Mouse (Mus musculus) forebrain, embryonic 12.5 days (tissue): ENCODE results near the gene Agtr1a. TPM values are rescaled to one million over a fixed set of nuclear protein-coding genes. Genes with fewer than 3 reads are reported as not detected.

Source experiments
- ATAC-seq: fragments of 200-750 bp; cut with Nextera tagmentation; 2 replicates; pipeline ENCODE4 v1.8.0; 2017; ENCODE audit warnings: moderate TSS enrichment; ENCODE audit not compliant: low FRiP score
- H3K27ac ChIP-seq: fragments of 300-500 bp; sonication (generic); 2 replicates; pipeline ENCODE4 v1.5.1; 2016; ENCODE audit warnings: mild to moderate bottlenecking
- H3K27me3 ChIP-seq: fragments of 300-500 bp; sonication (generic); 2 replicates; pipeline ENCODE4 v1.6.1; 2016; ENCODE audit warnings: mild to moderate bottlenecking
- H3K36me3 ChIP-seq: fragments of 300-500 bp; sonication (generic); replicated peaks from 2 replicates; pipeline ENCODE4 v1.6.1; 2016; ENCODE audit warnings: mild to moderate bottlenecking
- H3K4me1 ChIP-seq: fragments of 300-500 bp; sonication (generic); 2 replicates; pipeline ENCODE4 v1.6.1; 2016
- H3K4me2 ChIP-seq: fragments of 300-500 bp; sonication (generic); 2 replicates; pipeline ENCODE4 v1.6.1; 2016; ENCODE audit warnings: mild to moderate bottlenecking, moderate library complexity
- H3K4me3 ChIP-seq: fragments of 300-500 bp; sonication (generic); replicated peaks from 2 replicates; pipeline ENCODE4 v1.5.1; 2016; ENCODE audit warnings: mild to moderate bottlenecking
- H3K9ac ChIP-seq: fragments of 300-500 bp; sonication (generic); 2 replicates; pipeline ENCODE4 v1.6.1; 2016; ENCODE audit warnings: mild to moderate bottlenecking
- H3K9me3 ChIP-seq: fragments of 300-500 bp; sonication (generic); 2 replicates; pipeline ENCODE4 v1.6.1; 2016
- WGBS: fragments of 180-500 bp; shearing (Covaris S2); methylation state at CpG from one replicate; pipeline ENCODE4 v1.1.7; 2016; 5-methylcytosine and 5-hydroxymethylcytosine counted together
- polyA plus RNA-seq: library from polyadenylated mRNA; unstranded; fragments of >200 nt; fragmentation: Nextera tagmentation; extraction: Ambion mirVana; gene quantifications from 2 replicates; pipeline ENCODE4 v1.2.1, GENCODE M21; 2016

The Agtr1a gene
- polyA plus RNA-seq, 1 experiment from 2014 or later: 1.4 TPM

DNA sequence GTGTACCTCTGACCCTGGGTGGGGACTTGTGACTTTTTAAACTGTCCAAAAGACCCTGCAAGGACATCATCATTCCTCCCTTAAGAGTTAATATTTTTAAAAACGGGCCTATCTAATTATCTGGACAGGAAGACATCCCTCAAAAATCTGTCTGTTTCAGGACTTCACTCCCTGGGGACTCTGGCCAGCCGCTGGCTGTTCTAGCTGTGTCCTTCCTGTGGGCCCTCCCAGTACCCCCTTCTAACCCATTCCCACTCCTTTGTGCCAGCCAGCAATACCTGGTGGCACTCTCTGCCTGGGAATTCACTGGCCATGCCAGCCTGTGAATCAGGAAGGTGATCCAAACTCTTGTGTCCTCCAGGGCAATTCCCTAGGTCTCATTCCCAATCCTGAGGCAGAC is 29.1 kb downstream of the Agtr1a start:
- Histone ChIP-seq H3K4me3 (no peak overlapping the region), H3K4me1 (no peaks in the 10 kb centered on the region), H3K9me3 (no peaks in the 10 kb centered on the region), H3K9ac (no peak overlapping the region), H3K27ac (no peak overlapping the region), H3K27me3 (no peaks in the 10 kb centered on the region), H3K4me2 (no peak overlapping the region), H3K36me3 (no peaks in the 10 kb centered on the region)
- ATAC-seq: no peak
- WGBS: 89% methylated on average over 2 of the region's 2 CpGs

DNA sequence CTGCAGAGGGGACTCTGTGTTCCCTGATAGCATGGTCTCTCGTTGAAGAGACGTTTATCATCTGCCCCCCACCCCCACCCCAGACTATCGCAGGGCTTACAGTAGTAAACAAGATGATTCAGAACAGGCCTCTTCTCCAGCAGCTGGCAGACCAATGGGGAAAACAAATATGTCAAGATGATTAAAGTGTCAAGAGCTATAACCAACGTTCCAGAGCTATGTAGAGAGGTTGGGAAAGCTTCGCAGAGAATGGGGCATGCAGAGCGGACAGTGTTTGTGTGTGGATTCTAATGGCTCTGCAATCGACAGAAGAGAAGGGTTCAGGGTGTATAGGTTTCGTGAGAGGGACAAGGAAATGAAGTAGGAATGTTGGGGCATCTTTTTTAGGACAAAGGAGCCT is 31.9 kb downstream of the Agtr1a start:
- H3K36me3 ChIP-seq: no peaks in the 10 kb centered on the region
- no peak overlapping the region for H3K4me2 ChIP-seq
- WGBS: 78% methylated on average over 8 of the region's 8 CpGs
- H3K9me3 ChIP-seq: no peaks in the 10 kb centered on the region
- H3K27ac ChIP-seq: no peak overlapping the region
- ATAC-seq: no peak
- H3K27me3 ChIP-seq: no peaks in the 10 kb centered on the region
- H3K4me1 ChIP-seq: no peaks in the 10 kb centered on the region
- no peak overlapping the region for H3K9ac ChIP-seq
- no peak overlapping the region for H3K4me3 ChIP-seq

DNA sequence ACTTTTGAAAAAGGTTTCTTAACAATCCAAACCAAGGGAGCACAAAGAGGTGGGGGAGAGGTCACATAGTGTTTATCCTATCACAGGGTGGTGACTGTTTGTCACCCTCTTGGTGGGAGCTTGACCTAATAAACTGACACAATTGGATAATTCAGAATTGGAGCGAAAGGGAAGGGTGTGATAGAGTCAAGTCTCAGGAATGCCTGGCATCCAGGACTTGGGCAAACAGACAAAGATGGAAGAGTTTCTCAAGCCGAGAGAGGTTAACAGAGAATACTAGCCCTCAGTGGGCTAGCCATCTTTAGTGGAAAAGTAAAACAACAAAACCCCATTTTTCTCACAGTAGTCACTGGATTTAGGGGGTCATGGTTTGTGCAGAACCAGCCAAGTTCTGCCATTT is 32.5 kb downstream of the Agtr1a start:
- no peak overlapping the region for H3K4me2 ChIP-seq
- no peak overlapping the region for H3K4me3 ChIP-seq
- H3K9ac ChIP-seq: no peak overlapping the region
- ATAC-seq: no peak
- H3K27ac ChIP-seq: no peak overlapping the region
- H3K27me3 ChIP-seq: no peaks in the 10 kb centered on the region
- no peaks in the 10 kb centered on the region for H3K4me1 ChIP-seq
- WGBS: 54% methylated on average over 2 of the region's 2 CpGs
- no peaks in the 10 kb centered on the region for H3K36me3 ChIP-seq
- H3K9me3 ChIP-seq: no peaks in the 10 kb centered on the region

DNA sequence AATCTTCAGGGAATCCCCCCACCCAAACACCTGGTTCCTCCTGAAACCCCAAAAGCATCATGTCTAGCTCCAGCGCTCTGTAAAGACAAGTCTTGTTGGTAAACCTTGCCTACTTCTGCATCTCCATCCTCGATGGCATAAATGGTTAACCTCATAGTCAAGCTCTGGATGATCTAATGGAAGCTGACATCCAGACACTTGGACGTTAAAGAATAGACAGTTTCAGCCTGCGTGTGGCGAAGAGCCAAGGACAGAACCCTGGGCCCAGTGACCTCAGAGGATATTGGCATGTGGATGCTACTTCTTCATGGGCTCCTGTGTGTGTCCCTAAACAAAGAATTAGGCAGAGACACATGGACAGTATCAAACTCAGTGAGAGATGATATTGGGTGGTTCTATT is 42.6 kb downstream of the Agtr1a start:
- no peak overlapping the region for H3K9ac ChIP-seq
- no peaks in the 10 kb centered on the region for H3K9me3 ChIP-seq
- H3K36me3 ChIP-seq: no peaks in the 10 kb centered on the region
- H3K27me3 ChIP-seq: no peaks in the 10 kb centered on the region
- H3K27ac ChIP-seq: no peak overlapping the region
- no peak overlapping the region for H3K4me3 ChIP-seq
- no peak for ATAC-seq
- H3K4me1 ChIP-seq: no peaks in the 10 kb centered on the region
- H3K4me2 ChIP-seq: no peak overlapping the region
- 88% methylated on average over 5 of the region's 5 CpGs for WGBS

- no peak overlapping the region for H3K9ac ChIP-seq
- no peaks in the 10 kb centered on the region for H3K4me1 ChIP-seq
- H3K4me2 ChIP-seq: no peak overlapping the region
- no peaks in the 10 kb centered on the region for H3K27me3 ChIP-seq
- WGBS: 91% methylated on average over 6 of the region's 6 CpGs
- no peak overlapping the region for H3K27ac ChIP-seq
- H3K4me3 ChIP-seq: no peak overlapping the region
- H3K36me3 ChIP-seq: no peaks in the 10 kb centered on the region
- H3K9me3 ChIP-seq: no peaks in the 10 kb centered on the region
- no peak for ATAC-seq
These were observed 48.9 kb downstream of the Agtr1a start for GRCm38 (mm10) chr13:30385183-30385582.

DNA sequence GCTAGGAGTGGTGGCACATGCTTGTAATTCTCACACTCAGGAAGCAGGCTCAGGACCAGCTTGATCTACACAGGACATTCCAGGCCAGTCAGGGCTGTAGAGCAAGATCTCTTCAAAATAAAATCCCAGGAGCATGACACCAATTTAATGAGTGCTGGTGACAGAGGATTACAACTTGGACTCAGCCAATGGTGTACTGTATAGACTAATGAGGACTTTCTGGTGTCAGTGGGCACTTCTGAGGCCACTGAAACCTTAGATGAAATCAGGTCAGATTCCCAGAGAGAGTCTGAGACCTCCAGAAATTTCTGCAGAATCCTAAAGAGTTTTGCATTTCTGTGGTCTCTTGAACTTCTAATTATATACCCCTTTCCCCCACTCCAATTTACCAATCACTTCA is 57.9 kb downstream of the Agtr1a start:
- Histone ChIP-seq H3K4me1 (no peaks in the 10 kb centered on the region), H3K9me3 (0 out of 2 replicates have a peak, but pooled peaks cover 3% of the 10 kb centered on the region), H3K36me3 (no peaks in the 10 kb centered on the region), H3K9ac (no peak overlapping the region), H3K4me3 (no peak overlapping the region), H3K4me2 (no peak overlapping the region), H3K27me3 (no peaks in the 10 kb centered on the region), H3K27ac (no peak overlapping the region)
- no peak for ATAC-seq

GRCm38 (mm10) chr13:30396431-30396830 is 60.2 kb downstream of the Agtr1a start:
- no peaks in the 10 kb centered on the region for H3K36me3 ChIP-seq
- no peaks in the 10 kb centered on the region for H3K27me3 ChIP-seq
- WGBS: 81% methylated on average over 3 of the region's 3 CpGs
- no peaks in the 10 kb centered on the region for H3K4me1 ChIP-seq
- 0 out of 2 replicates have a peak, but pooled peaks cover 3% of the 10 kb centered on the region for H3K9me3 ChIP-seq
- no peak overlapping the region for H3K27ac ChIP-seq
- no peak overlapping the region for H3K4me3 ChIP-seq
- no peak overlapping the region for H3K4me2 ChIP-seq
- no peak for ATAC-seq
- H3K9ac ChIP-seq: no peak overlapping the region

GRCm38 (mm10) chr13:30398852-30399251 is 62.6 kb downstream of the Agtr1a start:
- Histone ChIP-seq H3K36me3 (no peaks in the 10 kb centered on the region), H3K4me2 (no peak overlapping the region), H3K4me1 (no peaks in the 10 kb centered on the region), H3K9me3 (no peaks in the 10 kb centered on the region), H3K4me3 (no peak overlapping the region), H3K27me3 (no peaks in the 10 kb centered on the region), H3K9ac (no peak overlapping the region), H3K27ac (no peak overlapping the region)
- no peak for ATAC-seq
- 92% methylated on average over 3 of the region's 3 CpGs for WGBS

DNA sequence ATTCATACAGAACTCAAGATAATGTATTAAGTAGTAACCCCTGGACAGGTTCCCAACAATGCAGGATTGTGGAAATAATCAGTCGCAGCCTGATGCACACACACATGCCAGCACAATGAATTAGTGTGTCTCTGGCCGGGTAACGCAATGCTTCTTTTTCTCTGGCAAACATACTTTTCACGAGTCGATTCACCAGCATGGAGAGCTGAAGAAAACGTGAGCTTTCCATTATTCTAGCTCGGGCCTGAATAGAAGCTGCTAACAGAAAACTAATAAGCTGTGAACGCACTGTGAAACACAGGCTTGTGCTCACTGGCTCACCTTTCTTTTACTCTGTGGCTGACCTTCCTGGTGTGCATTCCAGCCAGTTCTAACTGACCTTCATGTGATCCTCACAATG is 64.4 kb downstream of the Agtr1a start:
- H3K4me2 ChIP-seq: no peak overlapping the region
- ATAC-seq: no peak; the same call in 1 of the 2 replicates

GRCm38 (mm10) chr13:30403874-30404273 is 67.6 kb downstream of the Agtr1a start:
- H3K4me2 ChIP-seq: no peak overlapping the region
- WGBS: 73% methylated on average over 3 of the region's 3 CpGs

More for the DNA sequence above, 64.4 kb downstream of the Agtr1a start:
- Histone ChIP-seq H3K27me3 (no peaks in the 10 kb centered on the region), H3K4me3 (no peak overlapping the region), H3K36me3 (no peaks in the 10 kb centered on the region), H3K9ac (no peak overlapping the region), H3K4me1 (no peaks in the 10 kb centered on the region), H3K27ac (no peak overlapping the region), H3K9me3 (no peaks in the 10 kb centered on the region)
- WGBS: 38% methylated on average over 8 of the region's 8 CpGs

GRCm38 (mm10) chr13:30418611-30419010 is 82.4 kb downstream of the Agtr1a start:
- Histone ChIP-seq H3K36me3 (no peaks in the 10 kb centered on the region), H3K27ac (no peak overlapping the region), H3K9ac (no peak overlapping the region), H3K9me3 (no peaks in the 10 kb centered on the region), H3K27me3 (no peaks in the 10 kb centered on the region), H3K4me2 (no peak overlapping the region), H3K4me3 (no peak overlapping the region), H3K4me1 (no peaks in the 10 kb centered on the region)
- WGBS: 86% methylated on average over 5 of the region's 5 CpGs
- ATAC-seq: no peak

More at GRCm38 (mm10) chr13:30403874-30404273, 67.6 kb downstream of the Agtr1a start:
- Histone ChIP-seq H3K36me3 (no peaks in the 10 kb centered on the region), H3K27me3 (no peaks in the 10 kb centered on the region), H3K9ac (no peak overlapping the region), H3K27ac (no peak overlapping the region), H3K4me3 (no peak overlapping the region), H3K9me3 (no peaks in the 10 kb centered on the region), H3K4me1 (no peaks in the 10 kb centered on the region)
- ATAC-seq: no peak

DNA sequence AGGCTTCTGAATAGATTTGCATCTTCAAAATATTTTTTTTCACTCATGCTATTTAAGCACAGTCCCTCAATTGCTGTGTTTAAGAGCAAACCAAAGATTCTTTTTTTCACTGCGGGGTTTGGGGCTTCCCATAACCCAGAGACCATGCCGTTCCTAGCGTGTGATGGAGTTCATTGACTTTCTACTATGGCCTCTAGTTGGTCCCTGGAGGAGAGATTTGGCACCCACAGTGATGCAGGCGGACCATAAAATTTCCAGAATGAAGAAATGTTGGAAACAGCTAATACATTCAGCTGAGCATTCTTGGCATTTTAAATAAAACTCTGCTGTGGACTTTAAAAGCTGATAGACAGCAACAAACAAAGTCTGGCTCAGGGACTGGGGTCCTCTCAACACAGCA is 90.8 kb downstream of the Agtr1a start:
- Histone ChIP-seq H3K4me1 (no peaks in the 10 kb centered on the region), H3K27ac (no peak overlapping the region), H3K27me3 (no peaks in the 10 kb centered on the region), H3K36me3 (no peaks in the 10 kb centered on the region), H3K9me3 (no peaks in the 10 kb centered on the region), H3K4me3 (no peak overlapping the region), H3K9ac (no peak overlapping the region), H3K4me2 (no peak overlapping the region)
- 89% methylated on average over 4 of the region's 4 CpGs for WGBS
- no peak for ATAC-seq

DNA sequence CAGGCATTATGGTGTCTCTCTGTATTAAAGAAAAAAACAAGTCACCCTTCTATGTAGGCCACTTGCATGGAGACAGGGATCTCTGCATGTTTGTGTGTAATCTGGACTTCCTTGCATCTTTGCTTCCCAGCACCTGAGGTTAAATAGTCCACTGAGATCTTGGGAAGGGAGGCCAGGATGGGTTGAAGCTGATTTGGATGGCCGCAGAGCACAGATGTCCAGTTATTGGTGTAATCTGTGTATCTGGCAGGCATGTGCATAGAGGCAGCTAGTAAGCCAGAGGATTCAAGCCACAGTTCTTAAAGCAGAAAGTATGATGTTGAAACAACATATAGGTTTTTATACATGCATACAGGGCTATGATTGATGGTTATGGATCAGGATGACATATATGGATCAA is 91.2 kb downstream of the Agtr1a start:
- Histone ChIP-seq H3K4me1 (no peaks in the 10 kb centered on the region), H3K36me3 (no peaks in the 10 kb centered on the region), H3K4me3 (no peak overlapping the region), H3K27ac (no peak overlapping the region), H3K4me2 (no peak overlapping the region), H3K9me3 (no peaks in the 10 kb centered on the region), H3K9ac (no peak overlapping the region), H3K27me3 (no peaks in the 10 kb centered on the region)
- 97% methylated on average over 1 of the region's 1 CpGs for WGBS
- no peak for ATAC-seq
